Mouse (Mus musculus) hindbrain, embryonic 12.5 days (tissue): ENCODE measurements around the gene Asap2. TPM values are rescaled to one million over a fixed set of nuclear protein-coding genes. Genes with fewer than 3 reads are reported as not detected.
A peak's percentile ranks its signal among the peaks of the same experiment; 100 is the strongest.

Experiments used
- ATAC-seq: fragments of 200-750 bp; cut with Nextera tagmentation; 2 replicates; pipeline ENCODE4 v1.8.0; 2017; ENCODE audit warnings: moderate TSS enrichment; ENCODE audit not compliant: low FRiP score
- H3K27ac ChIP-seq: fragments of 300-500 bp; sonication (generic); 2 replicates; pipeline ENCODE4 v1.5.1; 2016; ENCODE audit warnings: mild to moderate bottlenecking
- H3K27me3 ChIP-seq: fragments of 300-500 bp; sonication (generic); 2 replicates; pipeline ENCODE4 v1.6.1; 2016; ENCODE audit warnings: mild to moderate bottlenecking
- H3K36me3 ChIP-seq: fragments of 300-500 bp; sonication (generic); 2 replicates; pipeline ENCODE4 v1.6.1; 2016; ENCODE audit warnings: mild to moderate bottlenecking
- H3K4me1 ChIP-seq: fragments of 300-500 bp; sonication (generic); 2 replicates; pipeline ENCODE4 v1.6.1; 2016
- H3K4me2 ChIP-seq: fragments of 300-500 bp; sonication (generic); replicated peaks from 2 replicates; pipeline ENCODE4 v1.6.1; 2016; ENCODE audit warnings: mild to moderate bottlenecking
- H3K4me3 ChIP-seq: fragments of 300-500 bp; sonication (generic); 2 replicates; pipeline ENCODE4 v1.5.1; 2016; ENCODE audit warnings: mild to moderate bottlenecking
- H3K9ac ChIP-seq: fragments of 300-500 bp; sonication (generic); 2 replicates; pipeline ENCODE4 v1.6.1; 2016; ENCODE audit warnings: mild to moderate bottlenecking, moderate library complexity
- H3K9me3 ChIP-seq: fragments of 300-500 bp; sonication (generic); replicated peaks from 2 replicates; pipeline ENCODE4 v1.6.1; 2016; ENCODE audit warnings: mild to moderate bottlenecking
- whole genome bisulfite sequencing: fragments of 180-500 bp; shearing (Covaris S2); methylation state at CpG from one replicate; pipeline ENCODE4 v1.1.7; 2016; 5-methylcytosine and 5-hydroxymethylcytosine counted together
- polyA plus RNA-seq: library from polyadenylated mRNA; unstranded; fragments of >200 nt; fragmentation: Nextera tagmentation; extraction: Ambion mirVana; gene quantifications from 2 replicates; pipeline ENCODE4 v1.2.1, GENCODE M21; 2016

Gene Asap2
- polyA plus RNA-seq, 1 experiment from 2014 or later = 18.3 TPM

DNA sequence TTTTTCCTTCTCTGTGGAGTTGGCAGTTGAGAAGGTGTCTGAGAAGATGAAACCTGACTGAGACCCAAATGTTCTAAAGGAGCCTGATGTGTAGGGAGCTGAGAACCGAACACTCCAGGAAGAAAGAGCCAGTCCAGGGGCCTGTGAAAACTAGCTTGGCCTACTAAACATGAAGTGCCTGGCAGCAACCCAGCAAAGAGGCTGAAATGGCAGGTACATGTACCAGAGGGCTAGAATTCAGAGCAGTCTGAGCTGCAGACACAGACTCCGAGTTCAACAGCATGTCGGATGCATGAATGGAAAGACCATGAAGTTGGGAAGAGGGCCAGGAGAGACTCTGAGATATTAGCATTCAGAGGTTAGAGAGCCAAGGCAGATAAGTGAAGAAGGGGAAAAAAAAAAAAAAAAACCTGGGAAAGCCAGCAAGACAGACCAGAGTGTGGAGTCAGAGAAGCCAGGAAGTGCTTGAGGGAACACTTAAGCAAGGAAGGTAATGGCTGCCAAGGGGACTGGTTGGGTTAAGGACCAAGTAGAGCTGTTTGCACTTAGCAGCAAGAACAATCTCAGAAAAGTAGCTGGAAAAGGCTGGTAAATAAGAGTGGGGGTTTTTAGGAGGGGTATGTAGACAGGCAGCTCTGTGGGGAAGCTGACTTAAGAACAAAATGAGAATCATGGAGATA lies 298.6 kb downstream of the Asap2 start:
- peaks cover 19% of the 10 kb centered on the region for H3K4me1 ChIP-seq
- WGBS = 98% methylated on average over 3 of the region's 3 CpGs
- H3K4me3 ChIP-seq = no peak overlapping the region
- peaks cover 35% of the 10 kb centered on the region for H3K36me3 ChIP-seq
- H3K9ac ChIP-seq = no peak overlapping the region
- H3K4me2 ChIP-seq = no peak overlapping the region
- no peak overlapping the region for H3K27ac ChIP-seq
- ATAC-seq = no peak
- no peaks in the 10 kb centered on the region for H3K9me3 ChIP-seq
- no peaks in the 10 kb centered on the region for H3K27me3 ChIP-seq

DNA sequence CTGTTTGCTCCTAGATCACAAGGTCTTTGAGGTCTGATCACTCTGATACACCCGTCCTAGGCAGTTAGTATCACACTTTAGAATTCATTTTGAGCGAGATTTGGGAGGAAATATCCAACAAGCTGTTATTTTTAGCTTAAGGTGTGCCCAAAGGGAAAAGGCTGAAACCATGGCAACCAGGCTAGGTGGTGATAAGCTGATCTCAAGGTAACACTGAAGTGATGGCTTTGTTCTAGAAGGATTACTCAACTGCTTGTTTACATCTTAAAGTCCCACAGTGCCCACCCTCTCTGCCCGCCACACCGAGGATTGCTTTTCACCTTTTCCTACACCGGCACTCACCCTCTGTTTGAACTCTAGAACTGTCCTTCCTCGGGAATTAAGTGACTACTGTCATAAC lies 299.4 kb downstream of the Asap2 start:
- H3K4me2 ChIP-seq = no peak overlapping the region
- H3K27ac ChIP-seq = no peak overlapping the region
- H3K36me3 ChIP-seq = peaks cover 43% of the 10 kb centered on the region

GRCm38 (mm10) chr12:21298856-21299255 lies 308.6 kb downstream of the Asap2 start:
- Histone ChIP-seq H3K4me1 (no peaks in the 10 kb centered on the region), H3K9ac (no peak overlapping the region), H3K9me3 (no peaks in the 10 kb centered on the region), H3K4me2 (no peak overlapping the region), H3K36me3 (peaks cover 90% of the 10 kb centered on the region), H3K27ac (no peak overlapping the region), H3K4me3 (no peak overlapping the region), H3K27me3 (no peaks in the 10 kb centered on the region)
- ATAC-seq = no peak
- 96% methylated on average over 11 of the region's 11 CpGs for WGBS

More for the DNA sequence above, 299.4 kb downstream of the Asap2 start:
- Histone ChIP-seq H3K9me3 (no peaks in the 10 kb centered on the region), H3K9ac (no peak overlapping the region), H3K27me3 (no peaks in the 10 kb centered on the region), H3K4me1 (peaks cover 19% of the 10 kb centered on the region), H3K4me3 (no peak overlapping the region)
- ATAC-seq = no peak
- WGBS = 86% methylated on average over 6 of the region's 6 CpGs

DNA sequence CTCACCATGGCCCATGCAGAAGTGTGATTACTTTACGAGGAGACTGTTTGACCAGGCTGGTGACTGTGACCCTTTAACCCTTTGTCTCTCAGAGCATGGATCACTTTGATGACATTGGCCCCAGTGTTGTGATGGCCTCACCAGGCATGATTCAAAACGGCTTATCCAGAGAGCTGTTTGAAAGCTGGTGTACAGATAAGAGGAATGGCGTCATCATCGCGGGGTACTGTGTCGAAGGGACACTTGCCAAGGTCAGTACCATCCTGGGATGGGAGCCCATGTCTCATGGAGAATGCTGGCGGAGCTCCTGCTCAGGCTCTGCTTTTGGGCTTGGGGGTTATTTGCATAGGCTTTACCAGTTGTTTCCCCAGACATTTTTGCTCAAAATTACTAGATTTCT lies 311.1 kb downstream of the Asap2 start:
- Histone ChIP-seq H3K27me3 (no peaks in the 10 kb centered on the region), H3K9ac (no peak overlapping the region), H3K4me3 (no peak overlapping the region), H3K4me2 (no peak overlapping the region), H3K36me3 (peaks cover 88% of the 10 kb centered on the region), H3K27ac (no peak overlapping the region), H3K4me1 (no peaks in the 10 kb centered on the region), H3K9me3 (no peaks in the 10 kb centered on the region)
- ATAC-seq = no peak
- 97% methylated on average over 7 of the region's 7 CpGs for WGBS

- ATAC-seq = no peak
- Histone ChIP-seq H3K4me1 (no peaks in the 10 kb centered on the region), H3K9ac (no peak overlapping the region), H3K36me3 (peaks cover 88% of the 10 kb centered on the region), H3K27me3 (no peaks in the 10 kb centered on the region), H3K4me2 (no peak overlapping the region), H3K9me3 (no peaks in the 10 kb centered on the region), H3K4me3 (no peak overlapping the region), H3K27ac (no peak overlapping the region)
- WGBS = 93% methylated on average over 8 of the region's 8 CpGs
These were observed 311.7 kb downstream of the Asap2 start for GRCm38 (mm10) chr12:21301932-21302331.

DNA sequence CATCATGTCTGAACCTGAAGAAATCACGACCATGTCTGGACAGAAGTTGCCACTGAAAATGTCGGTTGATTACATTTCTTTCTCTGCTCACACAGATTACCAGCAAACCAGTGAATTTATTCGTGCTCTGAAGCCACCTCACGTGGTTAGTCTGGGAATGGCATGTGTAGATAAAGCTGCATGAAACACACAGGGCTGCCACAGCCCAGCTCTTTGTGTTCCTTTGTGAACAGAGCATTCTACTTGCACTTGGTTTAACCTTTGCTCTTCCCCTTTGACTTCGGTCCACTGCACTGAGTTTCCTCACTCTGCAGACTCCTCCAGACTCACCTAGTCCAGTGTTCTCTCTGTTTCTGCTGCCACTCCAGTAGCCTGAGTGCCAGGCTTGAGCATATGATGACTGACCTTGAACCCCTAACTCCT lies 312.1 kb downstream of the Asap2 start:
- WGBS = 88% methylated on average over 5 of the region's 5 CpGs
- Histone ChIP-seq H3K27ac (no peak overlapping the region), H3K9ac (no peak overlapping the region), H3K27me3 (no peaks in the 10 kb centered on the region), H3K9me3 (no peaks in the 10 kb centered on the region), H3K4me1 (no peaks in the 10 kb centered on the region), H3K4me3 (no peak overlapping the region), H3K4me2 (no peak overlapping the region), H3K36me3 (peaks cover 87% of the 10 kb centered on the region)
- no peak for ATAC-seq

DNA sequence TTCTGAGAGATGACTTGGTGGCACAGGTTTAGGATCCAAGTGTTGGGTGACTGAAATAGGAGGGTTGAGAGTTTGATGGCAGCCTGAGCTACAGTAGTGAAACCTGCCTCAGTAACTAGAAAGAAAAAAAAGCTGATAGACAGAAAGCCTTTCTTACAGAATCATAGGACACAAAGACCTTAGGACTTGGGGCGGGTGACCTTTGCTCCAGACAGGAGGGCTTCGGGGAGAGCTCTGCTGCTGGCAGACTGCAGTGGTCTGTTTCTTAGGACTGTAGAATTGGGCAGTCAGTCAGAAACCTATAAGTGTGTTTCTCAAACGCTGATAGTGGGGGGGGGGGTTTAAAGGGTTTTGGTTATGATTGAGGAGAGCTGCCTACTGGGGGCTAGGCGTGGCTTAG lies 315.5 kb downstream of the Asap2 start:
- Histone ChIP-seq H3K36me3 (peaks cover 91% of the 10 kb centered on the region), H3K9ac (no peak overlapping the region), H3K4me3 (no peak overlapping the region), H3K4me1 (no peaks in the 10 kb centered on the region), H3K4me2 (no peak overlapping the region), H3K27me3 (no peaks in the 10 kb centered on the region), H3K27ac (no peak overlapping the region), H3K9me3 (no peaks in the 10 kb centered on the region)
- no peak for ATAC-seq
- 83% methylated on average over 4 of the region's 4 CpGs for WGBS

GRCm38 (mm10) chr12:21306721-21307120 lies 316.5 kb downstream of the Asap2 start:
- WGBS = 87% methylated on average over 4 of the region's 4 CpGs
- H3K36me3 ChIP-seq = peaks cover 92% of the 10 kb centered on the region
- no peak overlapping the region for H3K4me3 ChIP-seq
- no peaks in the 10 kb centered on the region for H3K27me3 ChIP-seq
- H3K4me1 ChIP-seq = no peaks in the 10 kb centered on the region
- no peak overlapping the region for H3K9ac ChIP-seq
- H3K27ac ChIP-seq = no peak overlapping the region
- no peaks in the 10 kb centered on the region for H3K9me3 ChIP-seq
- ATAC-seq = no peak
- H3K4me2 ChIP-seq = no peak overlapping the region

- WGBS = 97% methylated on average over 5 of the region's 5 CpGs
- Histone ChIP-seq H3K27ac (no peak overlapping the region), H3K27me3 (no peaks in the 10 kb centered on the region; the same call in 1 of the 2 replicates), H3K9me3 (no peaks in the 10 kb centered on the region), H3K4me1 (peaks cover 3% of the 10 kb centered on the region), H3K4me2 (no peak overlapping the region), H3K4me3 (no peak overlapping the region), H3K9ac (no peak overlapping the region), H3K36me3 (peaks cover 76% of the 10 kb centered on the region)
- no peak for ATAC-seq
These were observed 321.9 kb downstream of the Asap2 start for GRCm38 (mm10) chr12:21312201-21312600.

- Histone ChIP-seq H3K4me1 (peaks cover 4% of the 10 kb centered on the region), H3K4me3 (peak within 1 kb of the TSS; percentile 70), H3K9ac (peak within 1 kb of the TSS; percentile 79), H3K9me3 (no peaks in the 10 kb centered on the region), H3K27ac (peak within 1 kb of the TSS; percentile 67; the same call in 1 of the 2 replicates), H3K36me3 (peaks cover 45% of the 10 kb centered on the region), H3K27me3 (no peaks in the 10 kb centered on the region; the same call in 1 of the 2 replicates), H3K4me2 (peak within 1 kb of the TSS; percentile 64)
- ATAC-seq = peak; percentile 91
- WGBS = 2% methylated on average over 58 of the region's 59 CpGs
These were observed 325.9 kb downstream of the Asap2 start, which contains the start of gene Iah1 for GRCm38 (mm10) chr12:21315923-21316868. TSS of gene Iah1 (plus strand) at chr12:21316389.

GRCm38 (mm10) chr12:21316869-21317265 lies 326.6 kb downstream of the Asap2 start:
- WGBS = 49% methylated on average over 7 of the region's 7 CpGs
- Histone ChIP-seq H3K27me3 (no peaks in the 10 kb centered on the region; the same call in 1 of the 2 replicates), H3K36me3 (peaks cover 41% of the 10 kb centered on the region), H3K27ac (no peak overlapping the region), H3K4me2 (peak overlapping the region; percentile 64), H3K4me1 (peaks cover 4% of the 10 kb centered on the region), H3K4me3 (peak overlapping the region; percentile 70), H3K9ac (peak overlapping the region; percentile 79; the same call in 1 of the 2 replicates), H3K9me3 (no peaks in the 10 kb centered on the region)
- ATAC-seq = no peak

- peaks cover 4% of the 10 kb centered on the region for H3K4me1 ChIP-seq
- H3K27me3 ChIP-seq = no peaks in the 10 kb centered on the region; the same call in 1 of the 2 replicates
- no peak for ATAC-seq
- no peak overlapping the region for H3K9ac ChIP-seq
- no peak overlapping the region for H3K4me3 ChIP-seq
- H3K36me3 ChIP-seq = peaks cover 36% of the 10 kb centered on the region
- H3K9me3 ChIP-seq = no peaks in the 10 kb centered on the region
- 78% methylated on average over 12 of the region's 12 CpGs for WGBS
- no peak overlapping the region for H3K4me2 ChIP-seq
- no peak overlapping the region for H3K27ac ChIP-seq
These were observed 328.1 kb downstream of the Asap2 start for GRCm38 (mm10) chr12:21318143-21318895.
